Mouse (Mus musculus) mature B cell (primary cell): ENCODE data around the gene Blm.

Experiments
- in situ Hi-C: fragments of 300-500 bp; cut with MboI; formaldehyde crosslinking; loops from 2 replicates; pipeline ENCODE4 v1.14.3; 2019

Blm gene

GRCm38 (mm10) chr7:80405188-80405695, 129.7 kb downstream of the Blm start, which contains the start of gene Furin:
Gene Furin, minus strand, starts transcription at chr7:80405436.
- in situ Hi-C loops = no loop called here
